Mouse (Mus musculus) layer of hippocampus, adult 18-20 months (tissue): ENCODE data around the gene Abhd2. TPM values are rescaled to one million over a fixed set of nuclear protein-coding genes. Genes with fewer than 3 reads are reported as not detected.

ENCODE experiments used
- DNase-seq, 2 experiments: peaks; one replicate each; pipeline ENCODE4 v3.0.0; 2022; ENCODE audit warnings: low spot score in 2 of 2
- total RNA-seq, 2 experiments: library from RNA; stranded (reverse); gene quantifications; 2 replicates each; pipeline ENCODE4 v1.2.3; 2021

Gene Abhd2
- total RNA-seq, 2 experiments from 2014 or later = 62.0 to 65.6 TPM

GRCm38 (mm10) chr7:79318110-79318801 is 45.3 kb downstream of the Abhd2 start:
- DNase-seq = no peak

GRCm38 (mm10) chr7:79323855-79324254 is 50.9 kb downstream of the Abhd2 start:
- DNase-seq = no peak

DNA sequence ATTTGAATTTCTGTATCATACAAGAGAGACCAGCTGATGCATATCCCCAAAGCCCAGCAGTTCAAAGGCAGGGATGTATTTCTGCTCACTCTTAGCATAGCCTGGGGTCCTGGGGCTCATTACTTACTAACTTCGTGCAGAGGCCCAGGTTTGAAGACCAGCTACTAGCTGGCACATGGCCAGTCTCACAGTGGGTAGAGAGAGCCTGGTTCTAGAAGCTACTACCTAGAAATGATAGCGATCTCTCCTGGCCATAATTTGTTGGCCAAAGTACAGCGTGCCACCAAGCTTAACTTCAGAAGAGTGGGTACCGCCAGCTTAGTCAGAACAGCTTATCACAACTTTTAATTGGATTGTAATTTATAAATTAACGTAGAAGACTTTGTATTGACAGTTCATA is 55.8 kb downstream of the Abhd2 start:
- DNase-seq = no peak

DNA sequence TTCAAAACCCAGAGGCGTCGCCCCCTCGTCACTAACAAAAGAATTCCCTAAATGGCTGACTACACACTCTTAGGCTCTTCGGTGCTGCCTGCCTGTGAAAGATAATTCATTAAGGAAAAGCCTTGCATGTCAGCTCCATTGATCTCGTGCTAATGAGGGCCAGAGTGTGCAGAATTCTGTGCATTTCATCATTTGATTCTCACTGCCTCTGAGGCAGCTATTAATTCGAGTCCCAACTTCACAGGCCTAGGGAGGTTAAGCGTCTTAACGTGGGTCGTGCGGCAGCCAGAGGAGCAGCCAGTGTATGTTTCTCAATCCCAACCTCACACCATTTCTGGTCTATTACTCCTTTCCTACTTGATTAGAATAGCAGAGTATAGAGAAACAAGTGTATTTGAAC is 58.2 kb downstream of the Abhd2 start:
- no peak for DNase-seq

- no peak for DNase-seq
Measured at GRCm38 (mm10) chr7:79333419-79333818, 60.4 kb downstream of the Abhd2 start.

- peak in 1 of 2 experiments; percentile 60 for DNase-seq
Measured at GRCm38 (mm10) chr7:79336362-79336910, 63.4 kb downstream of the Abhd2 start.

DNA sequence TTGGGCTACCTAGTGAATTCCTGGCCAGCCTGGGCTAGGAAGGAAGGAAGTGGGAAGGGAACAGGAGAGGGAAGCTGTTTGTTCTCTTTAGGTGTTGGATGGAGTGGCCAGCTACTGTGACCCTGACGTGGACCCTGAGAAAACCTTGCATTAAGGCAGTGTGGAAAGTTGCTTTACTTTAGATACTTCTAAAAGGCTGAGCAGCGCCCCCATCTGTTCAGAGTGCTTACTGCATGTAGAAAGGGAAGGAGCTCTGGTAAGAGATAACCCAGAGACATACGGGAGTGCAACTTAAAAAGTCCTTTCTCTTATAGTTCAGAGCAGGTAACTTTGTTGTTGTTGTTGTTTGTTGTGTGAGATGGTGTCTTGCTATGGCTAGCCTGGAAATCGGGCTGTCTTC is 72.9 kb downstream of the Abhd2 start:
- peak in 1 of 2 experiments; percentile 75 for DNase-seq

DNA sequence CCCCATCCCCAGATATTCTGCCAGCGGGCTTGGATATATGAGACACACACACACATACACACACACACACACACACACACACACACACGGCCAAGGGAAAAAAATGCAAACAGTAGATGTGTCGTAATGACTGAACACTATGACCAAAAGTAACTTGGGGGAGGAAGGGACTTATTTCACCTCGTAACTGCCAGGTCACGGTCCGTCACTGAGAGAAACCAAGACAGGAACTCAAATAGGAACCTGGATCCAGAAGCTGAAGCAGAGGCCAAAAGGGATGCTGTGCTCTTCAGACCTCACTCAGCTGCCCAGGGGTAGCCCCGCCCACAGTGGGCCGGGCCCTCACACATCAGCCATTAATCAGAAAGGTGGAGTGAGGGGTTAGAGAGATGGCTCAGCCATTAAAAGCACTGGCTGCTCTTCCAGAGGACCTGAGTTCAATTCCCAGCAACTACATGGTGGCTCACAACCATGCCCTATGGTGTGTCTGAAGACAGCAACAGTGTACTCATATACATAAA is 73.6 kb downstream of the Abhd2 start:
- DNase-seq = no peak

DNA sequence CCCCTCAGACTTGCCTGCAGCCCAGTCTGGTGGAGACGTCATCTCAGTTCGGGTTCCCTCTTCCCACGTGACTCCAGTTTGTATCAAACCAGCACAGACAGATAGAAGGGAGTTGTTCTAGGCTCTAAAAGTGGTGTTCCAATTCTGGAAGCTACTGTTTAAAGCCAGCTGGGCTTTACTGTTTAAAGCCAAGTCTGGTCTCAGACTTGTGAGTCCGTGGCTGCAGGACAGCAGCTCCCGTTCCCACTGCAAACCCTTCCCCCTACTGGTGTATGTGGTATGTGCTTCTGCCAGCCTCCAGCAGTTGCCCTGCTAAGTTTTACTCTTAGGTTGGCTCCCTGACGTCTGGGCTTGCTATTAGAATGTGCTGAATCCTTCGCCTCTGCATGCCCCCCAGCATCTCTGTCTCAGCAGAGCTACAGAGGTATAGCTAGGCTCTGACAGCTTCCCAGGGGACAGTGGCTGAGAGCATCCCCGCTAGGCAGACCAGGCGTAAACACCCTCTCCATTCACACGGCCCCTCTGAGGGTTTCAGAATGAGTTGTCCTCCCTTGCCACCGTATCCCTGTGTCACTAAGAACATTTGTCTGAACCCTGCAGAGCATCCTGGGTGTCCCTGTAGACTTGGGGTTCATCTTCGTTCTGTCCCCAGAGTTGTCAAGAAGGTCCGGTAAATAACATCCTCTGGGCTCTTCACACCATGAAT is 74.3 kb downstream of the Abhd2 start:
- DNase-seq = peak in 1 of 2 experiments; percentile 45

DNA sequence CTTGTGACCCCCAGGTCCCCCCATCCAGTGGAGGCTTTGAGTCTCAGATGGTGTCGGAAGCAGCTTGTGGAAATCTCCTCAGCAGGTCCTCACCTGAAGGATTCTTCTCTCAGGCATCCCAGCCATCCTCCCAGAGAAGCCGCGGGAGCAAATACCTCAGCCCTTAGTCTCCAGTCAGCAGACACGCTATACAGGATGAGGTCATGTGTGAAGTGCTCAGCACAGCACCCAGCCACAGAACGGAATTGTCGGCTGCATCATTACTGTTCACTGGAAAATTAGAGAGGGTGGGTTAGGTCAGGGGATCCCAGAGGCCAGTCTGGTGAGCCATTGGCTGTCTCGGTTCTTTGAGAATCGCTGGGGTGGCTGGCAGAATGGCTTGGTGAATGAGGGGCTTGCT is 75.8 kb downstream of the Abhd2 start:
- no peak for DNase-seq

DNA sequence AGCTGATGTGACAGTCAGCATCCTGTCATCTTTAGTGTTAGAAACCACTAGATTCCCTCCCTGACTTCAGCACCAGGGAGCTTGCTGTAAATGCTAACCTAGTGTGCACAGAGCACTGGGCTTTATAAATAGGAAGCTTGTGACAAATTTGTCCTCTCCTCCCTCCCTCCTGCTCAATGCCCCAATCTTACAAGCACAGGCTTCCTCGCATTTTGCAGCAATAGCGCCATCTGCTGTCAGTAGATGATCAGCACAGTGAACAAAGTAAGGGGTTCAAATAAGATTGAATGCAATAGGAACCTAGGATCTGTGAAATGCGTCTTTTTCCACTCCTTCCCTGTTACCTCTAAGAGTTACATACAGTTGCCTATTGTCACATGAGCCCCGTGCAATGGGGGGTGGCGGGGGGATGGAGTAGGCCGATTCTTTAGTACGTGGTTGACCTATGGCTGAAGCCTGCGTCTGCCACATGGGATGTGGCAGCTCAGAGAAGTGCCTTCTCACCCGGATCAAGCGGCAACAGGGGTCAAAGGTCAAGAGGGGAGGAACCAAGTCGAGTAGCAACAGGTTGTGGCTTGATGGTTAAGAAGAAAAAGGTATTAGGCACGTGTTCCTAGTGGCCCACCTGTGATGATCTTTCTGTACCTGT is 76.9 kb downstream of the Abhd2 start:
- DNase-seq = peak; percentile 71 to 93

DNA sequence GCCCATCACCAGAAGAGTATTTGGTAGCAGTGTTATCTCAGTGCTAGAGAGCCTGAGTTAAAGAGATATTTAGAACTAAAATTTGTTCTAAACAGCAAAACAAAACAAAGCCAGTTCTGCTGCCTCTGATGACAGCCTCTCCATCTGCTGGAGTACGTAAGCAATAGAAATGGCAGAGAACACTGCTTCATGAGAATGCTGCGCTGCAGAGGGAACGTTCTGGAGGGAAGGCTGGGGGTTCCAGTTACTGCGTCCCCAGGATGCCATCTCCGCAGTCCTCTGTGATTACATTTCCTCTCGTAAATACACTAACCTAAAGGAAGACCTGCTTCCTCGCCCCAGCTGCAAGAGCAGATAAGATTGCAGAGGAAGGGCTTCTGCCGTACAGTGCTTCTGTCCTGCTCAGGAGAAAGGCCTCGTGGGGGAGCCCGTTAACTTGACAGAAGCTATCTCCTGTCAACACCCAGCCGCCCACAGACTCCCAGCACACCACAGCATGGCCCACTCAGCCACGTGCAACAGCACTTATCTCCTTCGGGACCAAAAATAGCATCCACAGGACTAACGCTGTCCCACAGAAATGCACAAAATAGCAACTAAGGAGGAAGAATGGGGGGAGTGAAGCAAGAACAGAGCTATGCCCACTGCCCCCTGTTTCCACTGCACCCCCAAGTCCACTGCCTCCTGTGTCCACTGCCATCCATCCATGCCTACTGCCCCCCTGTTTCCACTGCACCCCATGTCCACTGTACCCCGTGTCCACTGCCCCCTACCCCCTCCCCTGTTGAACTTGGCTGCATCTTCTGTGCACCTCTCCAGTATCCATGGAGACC is 85.6 kb downstream of the Abhd2 start:
- peak; percentile 77 to 86 for DNase-seq

- no peak for DNase-seq
Measured at GRCm38 (mm10) chr7:79359183-79359435, 86.1 kb downstream of the Abhd2 start.

- DNase-seq = peak in 1 of 2 experiments; percentile 42
Measured at GRCm38 (mm10) chr7:79360056-79360455, 87.1 kb downstream of the Abhd2 start.

- peak in 1 of 2 experiments; percentile 62 for DNase-seq
Measured at GRCm38 (mm10) chr7:79362208-79362607, 89.2 kb downstream of the Abhd2 start.

GRCm38 (mm10) chr7:79362830-79363229 is 89.8 kb downstream of the Abhd2 start:
- DNase-seq = no peak

- peak in 1 of 2 experiments; percentile 45 for DNase-seq
Measured at GRCm38 (mm10) chr7:79363370-79364043, 90.5 kb downstream of the Abhd2 start.

DNA sequence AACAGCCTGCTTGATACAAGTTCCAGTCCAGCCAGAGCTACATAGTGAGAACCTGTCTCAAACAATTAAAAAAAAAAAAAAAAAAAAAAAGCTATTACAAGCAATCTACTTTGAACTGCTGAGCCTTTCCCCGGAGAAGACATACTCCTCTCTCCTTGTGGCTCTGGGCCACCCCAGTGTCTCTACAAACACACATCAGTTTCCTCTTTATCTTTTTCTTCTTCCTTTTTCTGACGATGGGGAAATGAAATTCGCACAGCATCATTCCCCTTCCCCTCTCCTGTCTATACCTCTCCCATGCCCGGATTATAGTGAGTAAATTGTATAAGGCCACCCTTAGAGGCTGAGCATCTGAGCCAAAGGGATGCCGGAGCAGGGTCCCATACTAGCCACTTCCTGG is 95.7 kb downstream of the Abhd2 start:
- DNase-seq = no peak

DNA sequence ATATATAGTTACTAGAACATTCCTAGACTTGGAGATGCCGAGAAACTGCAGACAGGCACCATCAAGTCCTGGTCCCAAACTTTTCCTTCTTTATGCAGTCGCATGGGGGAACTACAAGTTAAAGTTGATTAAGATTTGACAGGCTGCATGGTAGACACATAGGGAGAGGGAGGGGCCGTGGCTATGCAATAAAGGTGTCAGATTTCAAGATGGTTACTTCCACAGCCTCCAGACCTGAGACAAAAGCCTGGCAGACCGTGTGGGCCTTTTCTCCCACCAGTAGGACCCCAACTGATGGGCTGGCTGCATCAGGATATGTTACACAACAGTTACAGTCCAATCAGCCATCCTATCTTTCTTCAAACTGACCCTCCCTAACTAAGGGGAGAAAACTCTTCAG is 96.4 kb downstream of the Abhd2 start:
- DNase-seq = no peak

DNA sequence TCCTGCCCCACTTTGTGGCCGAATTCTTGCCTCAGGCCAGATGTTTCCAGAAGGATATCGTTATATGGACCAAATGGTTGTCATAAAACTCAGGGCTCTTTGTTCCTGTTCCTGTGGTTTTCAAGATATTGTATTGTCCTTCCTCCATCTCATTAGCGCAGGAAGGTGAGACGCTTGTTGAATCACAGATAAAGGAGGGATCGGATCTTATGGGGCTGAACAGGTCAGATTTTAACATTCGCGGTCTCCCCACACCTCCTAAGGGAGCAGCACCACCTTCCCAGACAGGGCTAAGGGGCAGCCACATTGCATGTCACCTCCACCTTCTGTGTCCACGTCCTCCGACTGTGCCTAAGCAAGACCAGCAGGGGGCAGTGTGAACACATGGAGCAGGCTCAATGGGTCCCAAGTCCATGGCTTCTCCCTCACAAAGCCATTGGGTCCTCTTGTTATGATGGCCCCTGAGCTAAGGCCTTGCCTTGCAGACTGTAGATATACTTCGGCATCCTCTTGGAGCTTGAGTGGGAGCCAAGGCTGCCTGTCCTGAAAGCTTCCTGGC is 98.4 kb downstream of the Abhd2 start:
- DNase-seq = peak in 1 of 2 experiments; percentile 79
